Mouse (Mus musculus) lung, postnatal 0 days (tissue): ENCODE results near the gene P2rx1. TPM values are rescaled to one million over a fixed set of nuclear protein-coding genes. Genes with fewer than 3 reads are reported as not detected.
A peak's percentile ranks its signal among the peaks of the same experiment; 100 is the strongest.

Source experiments
- ATAC-seq: fragments of 200-750 bp; cut with Nextera tagmentation; 2 replicates; pipeline ENCODE4 v1.8.0; 2017; ENCODE audit warnings: moderate library complexity
- DNase-seq: peaks from one replicate; pipeline ENCODE4 v3.0.0-alpha.2; 2016; ENCODE audit warnings: low spot score
- H3K27ac ChIP-seq: fragments of 300-500 bp; sonication (generic); 2 replicates; pipeline ENCODE4 v1.5.1; 2014; ENCODE audit warnings: antibody characterized with exemption, mild to moderate bottlenecking, low read length, mixed read lengths
- H3K27me3 ChIP-seq: fragments of 300-500 bp; sonication (generic); replicated peaks from 2 replicates; pipeline ENCODE4 v1.6.1; 2014; ENCODE audit warnings: low read length, mixed read lengths; ENCODE audit not compliant: insufficient read depth
- H3K36me3 ChIP-seq: fragments of 300-500 bp; sonication (generic); 2 replicates; pipeline ENCODE4 v1.6.1; 2014; ENCODE audit warnings: low read length, mixed read lengths; ENCODE audit not compliant: insufficient read depth
- H3K4me1 ChIP-seq: fragments of 300-500 bp; sonication (generic); 2 replicates; pipeline ENCODE4 v1.6.1; 2014; ENCODE audit warnings: antibody characterized with exemption, low read depth, low read length, mixed read lengths; ENCODE audit not compliant: insufficient read depth
- H3K4me2 ChIP-seq: fragments of 300-500 bp; sonication (generic); replicated peaks from 2 replicates; pipeline ENCODE4 v1.6.1; 2014; ENCODE audit warnings: low read depth, mild to moderate bottlenecking, low read length, moderate library complexity, mixed read lengths
- H3K4me3 ChIP-seq: fragments of 300-500 bp; sonication (generic); 2 replicates; pipeline ENCODE4 v1.5.1; 2014; ENCODE audit warnings: low read depth, low read length
- H3K9ac ChIP-seq: fragments of 300-500 bp; sonication (generic); replicated peaks from 2 replicates; pipeline ENCODE4 v1.6.1; 2014; ENCODE audit warnings: low read depth, mild to moderate bottlenecking
- H3K9me3 ChIP-seq: fragments of 300-500 bp; sonication (generic); 2 replicates; pipeline ENCODE4 v1.6.1; 2016; ENCODE audit warnings: low read length, mixed read lengths
- CTCF ChIP-seq: IDR thresholded peaks from 2 replicates; pipeline ENCODE4 v1.5.1; 2016; ENCODE audit warnings: antibody characterized with exemption, mild to moderate bottlenecking
- EP300 ChIP-seq: IDR thresholded peaks from 2 replicates; pipeline ENCODE4 v1.6.1; 2016; ENCODE audit warnings: antibody characterized with exemption, mild to moderate bottlenecking, control low read depth
- WGBS: fragments of 180-500 bp; shearing (Covaris S2); extraction: QIAGEN DNeasy Blood & Tissue Kit; methylation state at CpG from one replicate; pipeline ENCODE4 v1.1.7; 2014; 5-methylcytosine and 5-hydroxymethylcytosine counted together
- microRNA-seq: library from miRNA; unstranded; fragments of <30 nt; microRNA quantifications from one replicate; pipeline ENCODE4, GENCODE M21; 2016
- polyA plus RNA-seq: library from polyadenylated mRNA; unstranded; fragments of >200 nt; fragmentation: Nextera tagmentation; extraction: Ambion mirVana; gene quantifications from 2 replicates; pipeline ENCODE4 v1.2.1, GENCODE M21; 2015

P2rx1 gene
- polyA plus RNA-seq, 1 experiment from 2014 or later = 1.9 TPM

DNA sequence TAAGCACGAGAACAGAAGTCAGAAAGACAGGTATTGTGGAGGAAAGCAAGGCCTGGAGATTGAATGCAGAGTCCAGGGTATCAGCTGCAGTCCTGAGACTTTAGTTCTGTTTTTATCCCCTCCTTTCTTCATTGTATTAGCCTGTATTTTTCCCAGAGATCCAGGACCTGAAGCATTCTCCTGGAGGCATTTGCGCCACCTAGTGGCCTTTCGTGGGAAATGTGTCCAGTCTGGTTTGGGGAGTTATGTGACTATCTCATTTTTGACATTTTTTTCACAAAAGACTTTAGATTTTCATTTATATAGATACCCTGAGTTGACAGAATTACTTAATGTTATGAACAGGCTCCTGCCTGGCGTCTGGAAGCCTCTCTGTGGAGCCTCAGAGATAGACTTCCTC lies 50.4 kb downstream of the P2rx1 start:
- Histone ChIP-seq H3K4me2 (peak overlapping the region; percentile 58; the same call in 1 of the 2 replicates), H3K9me3 (no peaks in the 10 kb centered on the region), H3K4me1 (peaks cover 6% of the 10 kb centered on the region; the same call in 1 of the 2 replicates), H3K27me3 (no peaks in the 10 kb centered on the region), H3K4me3 (peak overlapping the region; percentile 10; the same call in 1 of the 2 replicates), H3K36me3 (peaks cover 16% of the 10 kb centered on the region), H3K27ac (peak overlapping the region; percentile 43; the same call in 1 of the 2 replicates), H3K9ac (no peak overlapping the region)
- peak; percentile 81 for DNase-seq
- TF ChIP-seq EP300 (no peak), CTCF (peak; percentile 88)
- 3% methylated on average over 4 of the region's 4 CpGs for WGBS
- ATAC-seq = no peak

DNA sequence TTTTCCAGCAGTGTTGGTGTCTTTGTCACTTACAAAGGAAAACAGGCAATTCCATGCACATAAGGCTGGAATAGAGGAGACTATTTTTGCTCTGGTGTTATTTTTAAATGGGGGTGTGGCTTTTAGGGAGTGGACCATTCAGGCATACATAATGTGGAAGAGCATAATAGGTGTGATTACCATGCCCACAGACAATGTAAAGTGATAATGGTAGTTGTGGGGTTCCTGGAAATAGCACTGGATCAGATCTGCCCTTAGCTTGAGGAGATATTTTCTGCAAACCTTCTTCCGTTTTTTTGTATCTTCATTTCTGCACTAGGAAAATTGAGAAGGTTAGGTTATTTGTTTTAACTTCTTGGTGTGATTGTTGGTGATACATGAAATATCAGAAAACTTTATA lies 53.9 kb downstream of the P2rx1 start:
- Histone ChIP-seq H3K36me3 (peaks cover 19% of the 10 kb centered on the region), H3K4me2 (no peak overlapping the region), H3K27ac (no peak overlapping the region), H3K4me1 (peaks cover 6% of the 10 kb centered on the region; the same call in 1 of the 2 replicates), H3K4me3 (no peak overlapping the region), H3K27me3 (no peaks in the 10 kb centered on the region), H3K9ac (no peak overlapping the region), H3K9me3 (no peaks in the 10 kb centered on the region)
- ATAC-seq (no peak), DNase-seq (no peak)
- 89% methylated on average over 1 of the region's 1 CpGs for WGBS
- TF ChIP-seq EP300 (no peak), CTCF (no peak)

DNA sequence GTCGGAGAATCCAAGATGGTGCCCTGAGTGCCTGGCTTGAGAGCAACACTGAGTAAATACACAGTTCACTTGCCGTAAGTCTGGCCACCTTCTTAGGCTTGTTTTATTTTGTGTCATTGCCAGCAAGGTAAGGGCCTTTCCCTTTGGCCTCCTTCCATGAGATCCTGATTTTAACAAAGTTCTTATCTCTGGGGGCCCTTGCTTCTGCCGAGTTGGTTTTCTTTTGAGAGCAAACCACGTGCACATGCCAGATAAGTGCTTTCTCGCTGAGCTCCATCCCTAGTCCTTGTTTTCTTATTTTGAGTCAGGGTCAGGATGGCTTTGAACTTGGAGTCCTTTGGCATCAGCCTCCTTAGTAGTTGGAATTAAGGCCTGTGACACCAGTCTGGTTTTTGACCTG lies 58.8 kb downstream of the P2rx1 start:
- TF ChIP-seq CTCF = no peak
- TF ChIP-seq EP300 = 0 out of 2 replicates have a peak, but pooled peaks have one; percentile 15
- 42% methylated on average over 5 of the region's 5 CpGs for WGBS
- H3K4me1 ChIP-seq = no peaks in the 10 kb centered on the region
- no peak overlapping the region for H3K4me3 ChIP-seq
- DNase-seq = peak; percentile 36
- H3K9me3 ChIP-seq = no peaks in the 10 kb centered on the region
- ATAC-seq = peak; percentile 50
- no peak overlapping the region for H3K9ac ChIP-seq
- H3K36me3 ChIP-seq = peaks cover 13% of the 10 kb centered on the region
- no peak overlapping the region for H3K27ac ChIP-seq
- no peaks in the 10 kb centered on the region for H3K27me3 ChIP-seq
- H3K4me2 ChIP-seq = no peak overlapping the region

DNA sequence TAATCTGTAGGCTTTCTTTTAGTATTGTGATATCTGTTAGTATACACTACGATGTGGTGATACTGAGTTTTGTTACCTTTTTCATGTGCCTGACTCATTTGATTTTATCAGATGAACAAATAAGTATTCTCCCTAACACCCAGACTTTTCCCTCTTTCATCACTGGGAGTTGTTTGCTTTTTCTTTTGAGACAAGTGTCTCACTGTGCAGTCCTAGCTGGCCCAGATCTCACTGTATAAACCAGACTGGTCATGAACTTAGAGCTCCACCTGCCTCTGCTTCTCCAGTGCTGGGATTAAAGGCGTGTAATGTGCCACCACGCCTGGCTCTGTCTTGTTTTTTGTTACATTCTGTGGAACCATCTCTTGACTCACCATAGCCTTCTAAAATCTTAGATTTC lies 60.7 kb downstream of the P2rx1 start:
- Histone ChIP-seq H3K9me3 (no peaks in the 10 kb centered on the region), H3K9ac (no peak overlapping the region), H3K4me2 (no peak overlapping the region), H3K4me1 (no peaks in the 10 kb centered on the region), H3K27me3 (no peaks in the 10 kb centered on the region), H3K4me3 (no peak overlapping the region), H3K36me3 (peaks cover 3% of the 10 kb centered on the region; the same call in 1 of the 2 replicates), H3K27ac (no peak overlapping the region)
- ATAC-seq (no peak; the same call in 1 of the 2 replicates), DNase-seq (peak; percentile 25)
- TF ChIP-seq CTCF (no peak), EP300 (no peak)
- WGBS = 67% methylated on average over 3 of the region's 3 CpGs

DNA sequence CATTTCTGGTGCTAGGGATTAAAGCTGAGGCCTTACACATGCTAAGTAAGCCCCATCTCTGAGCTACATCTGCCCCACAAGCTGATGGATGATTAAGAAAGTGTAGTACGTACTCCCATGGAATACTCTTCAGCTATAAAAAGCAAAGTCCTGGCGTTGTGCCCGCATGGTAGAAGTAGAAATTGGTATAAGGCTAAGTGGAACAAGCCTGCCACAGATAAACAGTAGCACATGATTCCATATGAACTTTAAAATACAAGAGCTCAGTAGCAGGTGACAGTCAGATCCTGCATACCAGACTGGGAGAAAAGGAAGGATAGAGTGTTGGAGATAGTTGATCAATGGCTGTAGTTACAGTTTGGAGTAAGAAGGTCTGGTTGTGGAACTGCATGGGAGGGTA lies 62.5 kb downstream of the P2rx1 start:
- H3K4me3 ChIP-seq = no peak overlapping the region
- ATAC-seq (no peak), DNase-seq (no peak)
- no peaks in the 10 kb centered on the region for H3K27me3 ChIP-seq
- TF ChIP-seq EP300 (no peak), CTCF (no peak)
- no peak overlapping the region for H3K9ac ChIP-seq
- WGBS = 80% methylated on average over 3 of the region's 3 CpGs
- H3K4me2 ChIP-seq = no peak overlapping the region
- no peaks in the 10 kb centered on the region for H3K4me1 ChIP-seq
- no peaks in the 10 kb centered on the region for H3K9me3 ChIP-seq
- no peak overlapping the region for H3K27ac ChIP-seq
- H3K36me3 ChIP-seq = peaks cover 5% of the 10 kb centered on the region

Small RNAs within 50 kb of the gene (microRNA-seq; reads per million reads assigned to microRNA genes)
- gene Gm44467 = not detected

Other genes starting within 250 kb of the P2rx1 start
- 7.1 and 7.2 TPM in 2 replicates for gene Cyb5d2, start 203.0 kb upstream of the P2rx1 start, polyA plus RNA-seq
- 9.6 and 10.6 TPM in 2 replicates for gene Zzef1, start 202.9 kb upstream of the P2rx1 start, polyA plus RNA-seq
- 30.7 and 33.1 TPM in 2 replicates for gene Atp2a3, start 37.9 kb upstream of the P2rx1 start, polyA plus RNA-seq
- 5.4 and 6.1 TPM in 2 replicates for gene Camkk1, start 19.9 kb downstream of the P2rx1 start, polyA plus RNA-seq
- gene Ncbp3, start 48.7 kb downstream of the P2rx1 start, polyA plus RNA-seq = 5.3 and 6.5 TPM in 2 replicates
- 0.23 and 0.30 TPM in 2 replicates for gene Itgae, start 91.5 kb downstream of the P2rx1 start, polyA plus RNA-seq
- gene Haspin, start 139.2 kb downstream of the P2rx1 start, polyA plus RNA-seq = 2.4 and 2.5 TPM in 2 replicates
- gene P2rx5, start 161.3 kb downstream of the P2rx1 start, polyA plus RNA-seq = 1.4 and 2.2 TPM in 2 replicates
- gene Emc6, start 177.9 kb downstream of the P2rx1 start, polyA plus RNA-seq = 160 and 177 TPM in 2 replicates
- gene Tax1bp3, start 178.0 kb downstream of the P2rx1 start, polyA plus RNA-seq = 373 and 379 TPM in 2 replicates
- 15.2 and 16.2 TPM in 2 replicates for gene Ctns, start 199.9 kb downstream of the P2rx1 start, polyA plus RNA-seq
- gene Shpk, start 200.4 kb downstream of the P2rx1 start, polyA plus RNA-seq = 2.8 and 3.5 TPM in 2 replicates
- 0.05 TPM in 1 of 2 replicates, not detected in the other for gene Trpv1, start 235.2 kb downstream of the P2rx1 start, polyA plus RNA-seq